Mouse (Mus musculus): ENCODE data around the gene Afg1l. TPM values are rescaled to one million over a fixed set of nuclear protein-coding genes. Genes with fewer than 3 reads are reported as not detected.

Afg1l gene
- polyA plus RNA-seq (2014; fragmentation: Illumina TruSeq; extraction: RNeasy Lipid Tissue Mini Kit (QIAGEN cat#74804); ENCODE audit: insufficient read depth, low read depth, low replicate concordance) = 11.6 TPM

GRCm38 (mm10) chr10:42478341-42478720 lies at the start of gene Afg1l:
Afg1l (minus strand) TSS chr10:42478565.

GRCm38 (mm10) chr10:42501775-42502348 lies 23.5 kb upstream of the Afg1l start, which contains the start of gene Snx3:
Snx3 (plus strand) TSS chr10:42502030.

GRCm38 (mm10) chr10:42276507-42277345 lies 201.6 kb downstream of the Afg1l start, which contains the start of gene Foxo3:
Foxo3 (minus strand) TSS chr10:42276755.

Other genes starting within 250 kb of the Afg1l start
- gene Foxo3, start 201.8 kb downstream of the Afg1l start, polyA plus RNA-seq (2014; fragmentation: Illumina TruSeq; extraction: RNeasy Lipid Tissue Mini Kit (QIAGEN cat#74804); ENCODE audit: insufficient read depth, low read depth, low replicate concordance) = 19.6 TPM
- gene Snx3, start 23.5 kb upstream of the Afg1l start, polyA plus RNA-seq (2014; fragmentation: Illumina TruSeq; extraction: RNeasy Lipid Tissue Mini Kit (QIAGEN cat#74804); ENCODE audit: insufficient read depth, low read depth, low replicate concordance) = 203 TPM
- gene Nr2e1, start 105.1 kb upstream of the Afg1l start, polyA plus RNA-seq (2014; fragmentation: Illumina TruSeq; extraction: RNeasy Lipid Tissue Mini Kit (QIAGEN cat#74804); ENCODE audit: insufficient read depth, low read depth, low replicate concordance) = not detected
- 19.0 TPM for gene Ostm1, start 105.3 kb upstream of the Afg1l start, polyA plus RNA-seq (2014; fragmentation: Illumina TruSeq; extraction: RNeasy Lipid Tissue Mini Kit (QIAGEN cat#74804); ENCODE audit: insufficient read depth, low read depth, low replicate concordance)